Mouse (Mus musculus): ENCODE measurements around the gene Mx1. TPM values are rescaled to one million over a fixed set of nuclear protein-coding genes. Genes with fewer than 3 reads are reported as not detected.

The Mx1 gene
- total RNA-seq, 2 experiments from 2014 or later, result 0.38 to 2.2 TPM

Other genes starting within 250 kb of the Mx1 start
- gene Bace2, start 106.2 kb downstream of the Mx1 start, total RNA-seq (2021), result 1 to 10 TPM; 8.3 to 8.8 TPM
- gene Fam3b, start 51.9 kb upstream of the Mx1 start, total RNA-seq (2021), result not detected
- not detected for gene Tmprss2, start 148.3 kb upstream of the Mx1 start, total RNA-seq (2021)